Mouse (Mus musculus): ENCODE data around the gene Gm11562. TPM values are rescaled to one million over a fixed set of nuclear protein-coding genes. Genes with fewer than 3 reads are reported as not detected.
A peak's percentile ranks its signal among the peaks of the same experiment; 100 is the strongest.
"Not testable (repeated sequence)": the region's sequence is repeated elsewhere in the genome, so short reads cannot be mapped to it uniquely, and the experiment has no call there.

The Gm11562 gene
- total RNA-seq, 2 experiments from 2014 or later, result not detected

GRCm38 (mm10) chr11:99597742-99598141, 22.5 kb downstream of the Gm11562 start, which contains the start of gene Krtap9-3:
Krtap9-3 (minus strand) TSS chr11:99598105.
- not testable (repeated sequence) for ATAC-seq (replicated peaks; ENCODE audit: low FRiP score, poor library complexity, severe bottlenecking)

GRCm38 (mm10) chr11:99590981-99591380, 29.3 kb downstream of the Gm11562 start, which contains the start of gene Krtap1-3:
Krtap1-3 (minus strand) TSS chr11:99591339.
- ATAC-seq (replicated peaks; ENCODE audit: low FRiP score, poor library complexity, severe bottlenecking), result no peak

- no peak for ATAC-seq (replicated peaks; ENCODE audit: low FRiP score, poor library complexity, severe bottlenecking)
These were observed 35.1 kb downstream of the Gm11562 start for GRCm38 (mm10) chr11:99585096-99585495.

DNA sequence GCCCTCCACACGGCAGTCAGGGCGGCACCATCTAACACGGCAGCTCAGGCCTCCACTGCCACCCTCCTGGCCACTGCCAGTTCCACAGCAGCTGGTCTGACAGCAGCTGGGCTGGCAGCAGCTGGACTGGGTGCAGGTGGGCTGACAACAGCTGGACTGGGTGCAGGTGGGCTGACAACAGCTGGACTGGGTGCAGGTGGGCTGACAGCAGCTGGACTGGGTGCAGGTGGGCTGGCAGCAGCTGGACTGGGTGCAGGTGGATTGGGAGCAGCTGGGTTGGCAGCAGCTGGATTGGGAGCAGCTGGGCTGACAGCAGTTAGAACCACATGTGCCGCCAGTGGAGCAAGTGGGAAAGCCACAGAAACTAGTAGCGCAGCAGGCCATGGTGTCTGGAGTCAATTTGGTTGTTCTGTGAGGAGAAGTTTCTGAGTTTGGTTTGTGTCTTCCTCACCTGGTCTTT, 37.0 kb downstream of the Gm11562 start, which contains the start of gene Krtap1-4:
Krtap1-4 (minus strand) TSS at position 410 of the 460 bp plus-strand sequence.
- no peak for ATAC-seq (replicated peaks; ENCODE audit: low FRiP score, poor library complexity, severe bottlenecking)

GRCm38 (mm10) chr11:99581564-99581963, 38.7 kb downstream of the Gm11562 start:
- no peak for ATAC-seq (replicated peaks; ENCODE audit: low FRiP score, poor library complexity, severe bottlenecking)

GRCm38 (mm10) chr11:99581051-99581450, 39.2 kb downstream of the Gm11562 start:
- ATAC-seq (replicated peaks; ENCODE audit: low FRiP score, poor library complexity, severe bottlenecking), result no peak

- ATAC-seq (replicated peaks; ENCODE audit: low FRiP score, poor library complexity, severe bottlenecking), result no peak
These were observed 39.6 kb downstream of the Gm11562 start, which contains the start of gene Krtap1-5 for GRCm38 (mm10) chr11:99580636-99581035. Krtap1-5 (minus strand) TSS chr11:99581016.

GRCm38 (mm10) chr11:99574106-99574505, 46.1 kb downstream of the Gm11562 start:
- peak; percentile 70 for ATAC-seq (replicated peaks; ENCODE audit: low FRiP score, poor library complexity, severe bottlenecking)

DNA sequence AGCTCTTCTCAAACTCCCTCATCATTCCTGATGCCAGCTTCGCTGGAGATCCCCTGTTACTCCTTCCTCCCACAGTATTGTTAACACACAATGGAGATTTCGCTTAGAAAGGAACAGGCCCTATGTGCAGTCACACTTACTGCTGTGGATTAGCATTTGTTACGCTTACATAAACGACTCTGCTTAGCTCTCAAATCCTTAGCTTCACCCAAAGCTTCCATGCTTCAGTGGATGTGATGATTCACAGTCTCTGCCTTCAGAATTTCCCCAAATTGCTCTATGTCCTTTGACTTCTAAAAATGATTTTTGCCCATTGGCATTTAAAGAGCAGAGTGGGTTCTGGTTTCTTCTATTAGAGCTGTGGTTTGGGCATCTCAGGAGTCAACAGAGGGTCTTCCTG, 47.1 kb downstream of the Gm11562 start:
- ATAC-seq (replicated peaks; ENCODE audit: low FRiP score, poor library complexity, severe bottlenecking), result no peak

Other genes starting within 250 kb of the Gm11562 start
Only the 30 nearest of the 38 such genes appear.
- gene Krt20, start 182.3 kb downstream of the Gm11562 start, total RNA-seq (2015; ENCODE audit: low replicate concordance), result not detected in 2 replicates
- gene Krt20, start 182.3 kb downstream of the Gm11562 start, total RNA-seq (2017; ENCODE audit: low replicate concordance), result not detected in 2 replicates
- gene Krt23, start 127.3 kb downstream of the Gm11562 start, total RNA-seq (2015; ENCODE audit: low replicate concordance), result not detected in 2 replicates
- gene Krt23, start 127.3 kb downstream of the Gm11562 start, total RNA-seq (2017; ENCODE audit: low replicate concordance), result not detected in 2 replicates
- not detected in 2 replicates for gene Krt39, start 99.1 kb downstream of the Gm11562 start, total RNA-seq (2015; ENCODE audit: low replicate concordance)
- 0.70 TPM in 1 of 2 replicates, not detected in the other for gene Krt39, start 99.1 kb downstream of the Gm11562 start, total RNA-seq (2017; ENCODE audit: low replicate concordance)
- not detected in 2 replicates for gene Krt40, start 77.3 kb downstream of the Gm11562 start, total RNA-seq (2015; ENCODE audit: low replicate concordance)
- gene Krt40, start 77.3 kb downstream of the Gm11562 start, total RNA-seq (2017; ENCODE audit: low replicate concordance), result not detected in 2 replicates
- gene Krtap3-3, start 69.6 kb downstream of the Gm11562 start, total RNA-seq (2015; ENCODE audit: low replicate concordance), result not detected in 2 replicates
- gene Krtap3-3, start 69.6 kb downstream of the Gm11562 start, total RNA-seq (2017; ENCODE audit: low replicate concordance), result not detected in 2 replicates
- not detected in 2 replicates for gene Krtap3-2, start 63.6 kb downstream of the Gm11562 start, total RNA-seq (2015; ENCODE audit: low replicate concordance)
- not detected in 2 replicates for gene Krtap3-2, start 63.6 kb downstream of the Gm11562 start, total RNA-seq (2017; ENCODE audit: low replicate concordance)
- gene Gm11939, start 61.0 kb downstream of the Gm11562 start, total RNA-seq (2015; ENCODE audit: low replicate concordance), result not detected in 2 replicates
- gene Gm11939, start 61.0 kb downstream of the Gm11562 start, total RNA-seq (2017; ENCODE audit: low replicate concordance), result not detected in 2 replicates
- gene Krtap3-1, start 53.8 kb downstream of the Gm11562 start, total RNA-seq (2015; ENCODE audit: low replicate concordance), result not detected in 2 replicates
- not detected in 2 replicates for gene Krtap3-1, start 53.8 kb downstream of the Gm11562 start, total RNA-seq (2017; ENCODE audit: low replicate concordance)
- not detected in 2 replicates for gene Krtap1-5, start 39.4 kb downstream of the Gm11562 start, total RNA-seq (2015; ENCODE audit: low replicate concordance)
- gene Krtap1-5, start 39.4 kb downstream of the Gm11562 start, total RNA-seq (2017; ENCODE audit: low replicate concordance), result not detected in 2 replicates
- not detected in 2 replicates for gene Krtap1-4, start 36.8 kb downstream of the Gm11562 start, total RNA-seq (2015; ENCODE audit: low replicate concordance)
- gene Krtap1-4, start 36.8 kb downstream of the Gm11562 start, total RNA-seq (2017; ENCODE audit: low replicate concordance), result not detected in 2 replicates
- gene Krtap1-3, start 29.1 kb downstream of the Gm11562 start, total RNA-seq (2015; ENCODE audit: low replicate concordance), result not detected in 2 replicates
- gene Krtap1-3, start 29.1 kb downstream of the Gm11562 start, total RNA-seq (2017; ENCODE audit: low replicate concordance), result not detected in 2 replicates
- not detected in 2 replicates for gene Krtap9-3, start 22.3 kb downstream of the Gm11562 start, total RNA-seq (2015; ENCODE audit: low replicate concordance)
- not detected in 2 replicates for gene Krtap9-3, start 22.3 kb downstream of the Gm11562 start, total RNA-seq (2017; ENCODE audit: low replicate concordance)
- not detected in 2 replicates for gene Gm11938, start 17.1 kb downstream of the Gm11562 start, total RNA-seq (2015; ENCODE audit: low replicate concordance)
- gene Gm11938, start 17.1 kb downstream of the Gm11562 start, total RNA-seq (2017; ENCODE audit: low replicate concordance), result not detected in 2 replicates
- gene Gm11937, start 10.2 kb downstream of the Gm11562 start, total RNA-seq (2015; ENCODE audit: low replicate concordance), result not detected in 2 replicates
- gene Gm11937, start 10.2 kb downstream of the Gm11562 start, total RNA-seq (2017; ENCODE audit: low replicate concordance), result not detected in 2 replicates
- gene Krtap2-4, start 5.6 kb downstream of the Gm11562 start, total RNA-seq (2015; ENCODE audit: low replicate concordance), result not detected in 2 replicates
- not detected in 2 replicates for gene Krtap2-4, start 5.6 kb downstream of the Gm11562 start, total RNA-seq (2017; ENCODE audit: low replicate concordance)
- gene Krtap4-1, start 7.8 kb upstream of the Gm11562 start, total RNA-seq (2015; ENCODE audit: low replicate concordance), result not detected in 2 replicates
- not detected in 2 replicates for gene Krtap4-1, start 7.8 kb upstream of the Gm11562 start, total RNA-seq (2017; ENCODE audit: low replicate concordance)
- not detected in 2 replicates for gene Krtap4-2, start 14.6 kb upstream of the Gm11562 start, total RNA-seq (2015; ENCODE audit: low replicate concordance)
- gene Krtap4-2, start 14.6 kb upstream of the Gm11562 start, total RNA-seq (2017; ENCODE audit: low replicate concordance), result not detected in 2 replicates
- gene Krtap4-7, start 23.7 kb upstream of the Gm11562 start, total RNA-seq (2015; ENCODE audit: low replicate concordance), result not detected in 2 replicates
- gene Krtap4-7, start 23.7 kb upstream of the Gm11562 start, total RNA-seq (2017; ENCODE audit: low replicate concordance), result not detected in 2 replicates
- not detected in 2 replicates for gene Gm11555, start 29.8 kb upstream of the Gm11562 start, total RNA-seq (2015; ENCODE audit: low replicate concordance)
- gene Gm11555, start 29.8 kb upstream of the Gm11562 start, total RNA-seq (2017; ENCODE audit: low replicate concordance), result not detected in 2 replicates
- not detected in 2 replicates for gene Gm11563, start 38.5 kb upstream of the Gm11562 start, total RNA-seq (2015; ENCODE audit: low replicate concordance)
- gene Gm11563, start 38.5 kb upstream of the Gm11562 start, total RNA-seq (2017; ENCODE audit: low replicate concordance), result not detected in 2 replicates
- gene Krtap4-6, start 45.5 kb upstream of the Gm11562 start, total RNA-seq (2015; ENCODE audit: low replicate concordance), result not detected in 2 replicates
- gene Krtap4-6, start 45.5 kb upstream of the Gm11562 start, total RNA-seq (2017; ENCODE audit: low replicate concordance), result not detected in 2 replicates
- not detected in 2 replicates for gene Gm14190, start 70.3 kb upstream of the Gm11562 start, total RNA-seq (2015; ENCODE audit: low replicate concordance)
- gene Gm14190, start 70.3 kb upstream of the Gm11562 start, total RNA-seq (2017; ENCODE audit: low replicate concordance), result not detected in 2 replicates
- not detected in 2 replicates for gene Gm14180, start 113.9 kb upstream of the Gm11562 start, total RNA-seq (2015; ENCODE audit: low replicate concordance)
- gene Gm14180, start 113.9 kb upstream of the Gm11562 start, total RNA-seq (2017; ENCODE audit: low replicate concordance), result not detected in 2 replicates
- gene Gm11595, start 152.5 kb upstream of the Gm11562 start, total RNA-seq (2015; ENCODE audit: low replicate concordance), result not detected in 2 replicates
- gene Gm11595, start 152.5 kb upstream of the Gm11562 start, total RNA-seq (2017; ENCODE audit: low replicate concordance), result not detected in 2 replicates
- not detected in 2 replicates for gene Krtap4-8, start 160.3 kb upstream of the Gm11562 start, total RNA-seq (2015; ENCODE audit: low replicate concordance)
- gene Krtap4-8, start 160.3 kb upstream of the Gm11562 start, total RNA-seq (2017; ENCODE audit: low replicate concordance), result not detected in 2 replicates
- gene Krtap4-9, start 164.8 kb upstream of the Gm11562 start, total RNA-seq (2015; ENCODE audit: low replicate concordance), result not detected in 2 replicates
- gene Krtap4-9, start 164.8 kb upstream of the Gm11562 start, total RNA-seq (2017; ENCODE audit: low replicate concordance), result not detected in 2 replicates
- not detected in 2 replicates for gene Gm11596, start 173.0 kb upstream of the Gm11562 start, total RNA-seq (2015; ENCODE audit: low replicate concordance)
- gene Gm11596, start 173.0 kb upstream of the Gm11562 start, total RNA-seq (2017; ENCODE audit: low replicate concordance), result not detected in 2 replicates
- gene Gm11569, start 178.5 kb upstream of the Gm11562 start, total RNA-seq (2015; ENCODE audit: low replicate concordance), result not detected in 2 replicates
- gene Gm11569, start 178.5 kb upstream of the Gm11562 start, total RNA-seq (2017; ENCODE audit: low replicate concordance), result not detected in 2 replicates
- gene Gm11554, start 184.0 kb upstream of the Gm11562 start, total RNA-seq (2015; ENCODE audit: low replicate concordance), result not detected in 2 replicates
- gene Gm11554, start 184.0 kb upstream of the Gm11562 start, total RNA-seq (2017; ENCODE audit: low replicate concordance), result not detected in 2 replicates
- gene Krtap4-13, start 189.5 kb upstream of the Gm11562 start, total RNA-seq (2015; ENCODE audit: low replicate concordance), result not detected in 2 replicates
- not detected in 2 replicates for gene Krtap4-13, start 189.5 kb upstream of the Gm11562 start, total RNA-seq (2017; ENCODE audit: low replicate concordance)